Mouse (Mus musculus): ENCODE measurements around the gene Cela3a. TPM values are rescaled to one million over a fixed set of nuclear protein-coding genes. Genes with fewer than 3 reads are reported as not detected.

The Cela3a gene
- polyA plus RNA-seq, 1 experiment from 2014 or later, result not detected

DNA sequence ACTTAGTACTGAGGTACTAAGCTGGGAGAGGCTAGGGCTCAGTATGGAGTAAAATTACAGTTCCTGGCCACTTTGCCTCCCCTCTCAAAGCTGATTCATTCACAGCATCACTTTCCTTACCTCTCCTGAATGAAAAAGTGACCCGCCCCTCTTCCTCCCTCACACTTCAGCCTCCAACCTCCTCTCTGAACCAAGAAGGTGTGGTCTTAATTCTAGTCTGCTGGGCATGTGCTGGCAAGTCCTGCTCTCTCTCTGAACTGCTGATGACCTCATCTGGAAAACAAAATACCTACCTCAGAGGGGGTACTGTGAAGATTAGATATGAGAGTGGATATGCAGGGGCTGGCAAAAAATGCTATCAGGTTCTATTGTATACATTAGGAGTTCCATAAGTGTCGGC, 39.5 kb upstream of the Cela3a start:
- 51% methylated on average over 2 of the region's 2 CpGs for WGBS
- H3K9me3 ChIP-seq (replicated peaks; ENCODE audit: control insufficient read depth, low read length), result no peaks in the 10 kb centered on the region
- H3K4me2 ChIP-seq (ENCODE audit: low read depth, low read length), result no peak overlapping the region
- H3K9ac ChIP-seq (ENCODE audit: low read length), result no peak overlapping the region
- no peak overlapping the region for H3K4me3 ChIP-seq (ENCODE audit: low read length)
- H3K27me3 ChIP-seq (ENCODE audit: control insufficient read depth, insufficient read depth, low read length), result no peaks in the 10 kb centered on the region
- no peaks in the 10 kb centered on the region for H3K36me3 ChIP-seq (ENCODE audit: control insufficient read depth, insufficient read depth)
- ATAC-seq (replicated peaks; ENCODE audit: extremely low read depth, insufficient read depth, low FRiP score), result no peak
- H3K27ac ChIP-seq (ENCODE audit: low read length), result peak overlapping the region; percentile 82
- peaks cover 28% of the 10 kb centered on the region for H3K4me1 ChIP-seq (ENCODE audit: control insufficient read depth, insufficient read depth, low read length)

DNA sequence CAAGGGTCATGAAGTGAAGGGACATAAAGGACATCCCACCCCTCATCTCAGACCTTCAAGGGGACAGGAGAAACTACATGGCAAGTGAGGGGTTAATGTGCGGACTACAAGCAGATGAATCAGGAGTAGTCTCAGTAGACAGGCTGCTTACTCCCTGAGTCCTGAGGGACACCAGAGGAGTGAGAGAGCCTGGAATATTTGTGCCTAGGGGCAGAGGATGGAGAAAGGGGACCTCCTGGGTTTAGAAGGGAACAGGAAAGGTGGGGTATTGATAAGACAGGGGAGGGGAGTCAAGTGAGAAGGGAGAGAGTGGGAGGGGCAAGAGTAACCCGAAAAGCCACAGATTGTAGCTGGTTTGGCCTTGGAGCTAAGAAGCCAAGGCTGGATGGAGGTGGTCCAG, 39.0 kb upstream of the Cela3a start:
- peak overlapping the region; percentile 44 for H3K9ac ChIP-seq (ENCODE audit: low read length)
- peak overlapping the region; percentile 82 for H3K27ac ChIP-seq (ENCODE audit: low read length)

DNA sequence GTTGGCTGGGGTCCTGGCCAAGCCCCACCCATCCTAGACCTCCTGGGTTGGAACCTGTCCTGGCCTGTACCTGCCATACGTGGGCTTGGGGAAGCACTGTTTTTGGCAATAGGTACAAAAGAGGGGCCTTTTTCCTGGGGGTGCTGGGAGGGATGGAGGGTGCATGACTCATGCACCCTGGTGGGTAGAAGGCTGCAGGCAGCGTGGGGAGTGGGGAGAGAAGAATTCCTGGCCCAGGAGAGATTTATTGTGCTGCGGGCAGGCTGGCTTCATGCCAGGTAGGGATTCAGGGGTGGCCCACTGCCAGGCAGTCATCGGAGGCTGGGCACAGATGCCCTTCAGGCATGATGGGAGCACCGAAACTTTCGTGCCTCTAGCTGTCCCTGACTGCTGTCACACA, 38.6 kb upstream of the Cela3a start:
- Histone ChIP-seq H3K4me3 (ENCODE audit: low read length) (no peak overlapping the region), H3K36me3 (ENCODE audit: control insufficient read depth, insufficient read depth) (no peaks in the 10 kb centered on the region), H3K4me1 (ENCODE audit: control insufficient read depth, insufficient read depth, low read length) (peaks cover 26% of the 10 kb centered on the region), H3K9ac (ENCODE audit: low read length) (peak overlapping the region; percentile 44), H3K27ac (ENCODE audit: low read length) (peak overlapping the region; percentile 82), H3K9me3 (replicated peaks; ENCODE audit: control insufficient read depth, low read length) (no peaks in the 10 kb centered on the region), H3K27me3 (ENCODE audit: control insufficient read depth, insufficient read depth, low read length) (no peaks in the 10 kb centered on the region), H3K4me2 (ENCODE audit: low read depth, low read length) (peak overlapping the region; percentile 39)
- ATAC-seq (replicated peaks; ENCODE audit: extremely low read depth, insufficient read depth, low FRiP score), result peak; percentile 65
- WGBS, result 17% methylated on average over 6 of the region's 6 CpGs

More for the DNA sequence above, 39.0 kb upstream of the Cela3a start:
- Histone ChIP-seq H3K27me3 (ENCODE audit: control insufficient read depth, insufficient read depth, low read length) (no peaks in the 10 kb centered on the region), H3K36me3 (ENCODE audit: control insufficient read depth, insufficient read depth) (no peaks in the 10 kb centered on the region), H3K4me3 (ENCODE audit: low read length) (no peak overlapping the region), H3K4me2 (ENCODE audit: low read depth, low read length) (peak overlapping the region; percentile 39; the same call in 1 of the 2 replicates), H3K4me1 (ENCODE audit: control insufficient read depth, insufficient read depth, low read length) (peaks cover 26% of the 10 kb centered on the region), H3K9me3 (replicated peaks; ENCODE audit: control insufficient read depth, low read length) (no peaks in the 10 kb centered on the region)
- ATAC-seq (replicated peaks; ENCODE audit: extremely low read depth, insufficient read depth, low FRiP score), result 0 out of 2 replicates have a peak, but pooled peaks have one; percentile 30
- 30% methylated on average over 2 of the region's 2 CpGs for WGBS

DNA sequence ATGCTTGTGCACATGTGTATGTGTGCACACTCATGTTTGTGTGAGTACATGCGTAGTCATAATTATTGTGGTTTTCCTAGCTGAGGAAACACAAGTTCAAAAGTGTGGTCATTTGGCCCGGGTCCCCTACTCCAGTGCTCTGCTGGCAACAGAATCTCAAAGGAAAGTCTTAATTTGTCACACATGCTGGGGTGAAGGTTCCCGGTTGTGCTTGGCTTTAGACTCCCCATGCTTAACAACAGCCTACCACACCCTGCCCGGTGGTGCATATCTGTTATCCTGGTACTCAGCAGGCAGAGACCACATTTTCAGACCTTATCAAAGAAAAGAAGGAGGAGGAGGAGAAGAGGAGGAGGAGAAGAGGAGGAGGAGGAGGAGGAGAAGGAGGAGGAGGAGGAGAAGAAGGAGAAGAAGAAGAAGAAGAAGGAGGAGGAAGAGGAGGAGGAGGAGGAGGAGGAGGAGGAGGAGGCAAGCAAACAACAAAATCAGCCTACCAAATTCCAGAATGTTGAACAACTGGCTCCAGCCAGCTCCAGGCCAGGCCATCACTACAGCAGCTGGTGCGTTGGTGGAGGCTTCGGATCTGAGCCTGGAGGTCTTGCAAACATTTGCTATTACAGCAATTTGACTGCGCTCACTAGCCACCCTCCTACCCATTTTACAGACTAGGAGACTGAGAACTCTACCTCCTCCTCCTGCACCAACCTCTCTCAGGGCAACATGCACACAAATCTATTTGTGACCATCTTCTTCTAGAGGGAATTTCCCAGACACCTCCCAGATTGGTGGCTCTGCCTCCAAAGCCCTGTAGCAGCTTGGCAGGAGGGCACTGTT, 38.0 kb upstream of the Cela3a start:
- whole genome bisulfite sequencing, result 49% methylated on average over 7 of the region's 7 CpGs
- Histone ChIP-seq H3K27ac (ENCODE audit: low read length) (peak overlapping the region; percentile 82), H3K4me2 (ENCODE audit: low read depth, low read length) (peak overlapping the region; percentile 39), H3K36me3 (ENCODE audit: control insufficient read depth, insufficient read depth) (no peaks in the 10 kb centered on the region), H3K9ac (ENCODE audit: low read length) (0 out of 2 replicates have a peak overlapping the region, but pooled peaks have one; percentile 44), H3K9me3 (replicated peaks; ENCODE audit: control insufficient read depth, low read length) (no peaks in the 10 kb centered on the region), H3K4me3 (ENCODE audit: low read length) (no peak overlapping the region), H3K27me3 (ENCODE audit: control insufficient read depth, insufficient read depth, low read length) (no peaks in the 10 kb centered on the region), H3K4me1 (ENCODE audit: control insufficient read depth, insufficient read depth, low read length) (peaks cover 26% of the 10 kb centered on the region)
- no peak for ATAC-seq (replicated peaks; ENCODE audit: extremely low read depth, insufficient read depth, low FRiP score)

DNA sequence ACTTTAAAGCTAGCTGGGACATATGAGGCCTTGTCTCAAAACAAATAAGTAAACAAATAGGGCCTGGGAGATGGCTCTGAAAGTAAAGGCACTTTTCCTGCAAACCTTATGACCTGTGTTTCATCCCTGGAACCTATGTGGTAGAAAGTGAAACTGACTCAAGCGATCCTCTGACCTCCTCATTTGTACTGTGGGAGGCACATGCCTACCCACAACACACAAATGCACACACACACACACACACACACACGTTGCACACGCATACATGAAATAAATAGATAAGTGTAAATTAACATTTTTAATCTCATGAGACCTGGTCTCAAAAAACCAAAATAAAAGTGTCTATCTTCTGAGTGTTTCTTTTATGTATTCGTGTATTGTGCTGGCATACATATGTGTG, 36.3 kb upstream of the Cela3a start:
- no peak for ATAC-seq (replicated peaks; ENCODE audit: extremely low read depth, insufficient read depth, low FRiP score)
- Histone ChIP-seq H3K4me2 (ENCODE audit: low read depth, low read length) (no peak overlapping the region), H3K36me3 (ENCODE audit: control insufficient read depth, insufficient read depth) (no peaks in the 10 kb centered on the region), H3K27me3 (ENCODE audit: control insufficient read depth, insufficient read depth, low read length) (no peaks in the 10 kb centered on the region), H3K27ac (ENCODE audit: low read length) (no peak overlapping the region), H3K4me3 (ENCODE audit: low read length) (no peak overlapping the region), H3K4me1 (ENCODE audit: control insufficient read depth, insufficient read depth, low read length) (peaks cover 26% of the 10 kb centered on the region), H3K9me3 (replicated peaks; ENCODE audit: control insufficient read depth, low read length) (0 out of 2 replicates have a peak, but pooled peaks cover 2% of the 10 kb centered on the region), H3K9ac (ENCODE audit: low read length) (no peak overlapping the region)
- 91% methylated on average over 4 of the region's 4 CpGs for WGBS

DNA sequence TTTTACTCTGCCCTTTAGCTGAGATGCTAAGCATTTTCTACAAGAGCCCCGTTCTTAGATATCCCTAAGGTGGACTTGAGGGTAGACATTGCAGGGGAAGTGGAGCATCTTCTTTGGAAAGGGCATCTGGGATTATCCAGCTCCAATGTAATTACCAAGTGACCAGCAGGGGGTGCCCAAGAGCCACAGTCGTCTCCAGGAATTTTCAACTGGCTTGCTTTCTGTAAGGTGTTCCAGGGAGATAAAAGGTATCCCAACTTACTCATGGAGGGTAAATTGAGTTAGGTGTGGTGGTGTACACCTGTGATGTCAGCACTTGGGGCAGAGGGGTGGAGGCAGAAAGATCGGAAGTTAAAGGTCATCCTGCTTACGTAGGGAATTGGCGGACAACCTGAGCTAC, 34.0 kb upstream of the Cela3a start:
- Histone ChIP-seq H3K27ac (ENCODE audit: low read length) (no peak overlapping the region), H3K9me3 (replicated peaks; ENCODE audit: control insufficient read depth, low read length) (0 out of 2 replicates have a peak, but pooled peaks cover 2% of the 10 kb centered on the region), H3K4me2 (ENCODE audit: low read depth, low read length) (no peak overlapping the region), H3K36me3 (ENCODE audit: control insufficient read depth, insufficient read depth) (no peaks in the 10 kb centered on the region), H3K27me3 (ENCODE audit: control insufficient read depth, insufficient read depth, low read length) (no peaks in the 10 kb centered on the region), H3K4me3 (ENCODE audit: low read length) (no peak overlapping the region), H3K4me1 (ENCODE audit: control insufficient read depth, insufficient read depth, low read length) (peaks cover 12% of the 10 kb centered on the region), H3K9ac (ENCODE audit: low read length) (no peak overlapping the region)
- 23% methylated on average over 5 of the region's 5 CpGs for WGBS
- no peak for ATAC-seq (replicated peaks; ENCODE audit: extremely low read depth, insufficient read depth, low FRiP score)

DNA sequence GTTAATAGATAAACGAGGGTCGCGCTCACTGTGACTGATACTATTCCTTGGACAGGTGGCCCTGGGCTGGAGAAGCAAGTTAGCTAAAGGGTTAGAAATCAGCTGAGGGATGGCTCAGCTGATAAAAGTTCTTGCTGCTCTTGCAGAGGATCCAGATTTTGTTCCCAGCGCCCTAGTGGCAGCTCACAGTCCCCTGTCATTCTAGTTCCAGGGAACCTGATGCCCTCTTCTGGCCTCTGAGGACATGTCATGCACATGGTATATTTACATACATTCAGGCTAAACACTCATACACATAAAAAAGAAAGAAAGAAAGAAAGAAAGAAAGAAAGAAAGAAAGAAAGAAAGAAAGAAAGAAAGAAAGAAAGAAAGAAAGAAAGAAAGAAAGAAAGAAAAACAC, 31.7 kb upstream of the Cela3a start:
- no peak overlapping the region for H3K27ac ChIP-seq (ENCODE audit: low read length)
- WGBS, result 84% methylated on average over 4 of the region's 4 CpGs
- ATAC-seq (replicated peaks; ENCODE audit: extremely low read depth, insufficient read depth, low FRiP score), result no peak

DNA sequence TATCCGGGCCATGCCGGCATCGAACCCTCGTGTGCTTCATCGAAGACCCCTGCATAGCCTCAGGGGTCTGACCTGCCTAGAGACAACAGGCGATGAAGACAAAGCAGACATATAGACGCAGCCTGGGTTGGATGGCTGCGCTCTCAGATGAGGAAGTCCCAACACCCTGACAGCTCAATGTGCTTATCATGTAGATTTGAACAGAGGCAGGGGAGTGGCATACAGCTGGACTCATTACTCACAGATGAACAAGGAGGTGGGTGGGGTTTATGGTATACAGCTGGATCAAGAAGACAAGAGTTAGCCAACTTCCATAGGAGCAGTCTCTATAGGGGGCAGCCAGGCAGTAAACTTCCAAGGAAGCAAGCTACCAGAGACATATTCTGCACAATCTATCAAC, 29.3 kb upstream of the Cela3a start:
- WGBS, result 77% methylated on average over 8 of the region's 8 CpGs
- Histone ChIP-seq H3K4me3 (ENCODE audit: low read length) (no peak overlapping the region), H3K27me3 (ENCODE audit: control insufficient read depth, insufficient read depth, low read length) (no peaks in the 10 kb centered on the region), H3K36me3 (ENCODE audit: control insufficient read depth, insufficient read depth) (no peaks in the 10 kb centered on the region), H3K9ac (ENCODE audit: low read length) (no peak overlapping the region), H3K4me2 (ENCODE audit: low read depth, low read length) (no peak overlapping the region), H3K9me3 (replicated peaks; ENCODE audit: control insufficient read depth, low read length) (0 out of 2 replicates have a peak, but pooled peaks cover 2% of the 10 kb centered on the region), H3K27ac (ENCODE audit: low read length) (no peak overlapping the region), H3K4me1 (ENCODE audit: control insufficient read depth, insufficient read depth, low read length) (no peaks in the 10 kb centered on the region)
- ATAC-seq (replicated peaks; ENCODE audit: extremely low read depth, insufficient read depth, low FRiP score), result no peak

More for the DNA sequence above, 31.7 kb upstream of the Cela3a start:
- Histone ChIP-seq H3K4me3 (ENCODE audit: low read length) (no peak overlapping the region), H3K9me3 (replicated peaks; ENCODE audit: control insufficient read depth, low read length) (0 out of 2 replicates have a peak, but pooled peaks cover 2% of the 10 kb centered on the region), H3K4me2 (ENCODE audit: low read depth, low read length) (no peak overlapping the region), H3K36me3 (ENCODE audit: control insufficient read depth, insufficient read depth) (no peaks in the 10 kb centered on the region), H3K27me3 (ENCODE audit: control insufficient read depth, insufficient read depth, low read length) (no peaks in the 10 kb centered on the region), H3K4me1 (ENCODE audit: control insufficient read depth, insufficient read depth, low read length) (no peaks in the 10 kb centered on the region), H3K9ac (ENCODE audit: low read length) (no peak overlapping the region)

DNA sequence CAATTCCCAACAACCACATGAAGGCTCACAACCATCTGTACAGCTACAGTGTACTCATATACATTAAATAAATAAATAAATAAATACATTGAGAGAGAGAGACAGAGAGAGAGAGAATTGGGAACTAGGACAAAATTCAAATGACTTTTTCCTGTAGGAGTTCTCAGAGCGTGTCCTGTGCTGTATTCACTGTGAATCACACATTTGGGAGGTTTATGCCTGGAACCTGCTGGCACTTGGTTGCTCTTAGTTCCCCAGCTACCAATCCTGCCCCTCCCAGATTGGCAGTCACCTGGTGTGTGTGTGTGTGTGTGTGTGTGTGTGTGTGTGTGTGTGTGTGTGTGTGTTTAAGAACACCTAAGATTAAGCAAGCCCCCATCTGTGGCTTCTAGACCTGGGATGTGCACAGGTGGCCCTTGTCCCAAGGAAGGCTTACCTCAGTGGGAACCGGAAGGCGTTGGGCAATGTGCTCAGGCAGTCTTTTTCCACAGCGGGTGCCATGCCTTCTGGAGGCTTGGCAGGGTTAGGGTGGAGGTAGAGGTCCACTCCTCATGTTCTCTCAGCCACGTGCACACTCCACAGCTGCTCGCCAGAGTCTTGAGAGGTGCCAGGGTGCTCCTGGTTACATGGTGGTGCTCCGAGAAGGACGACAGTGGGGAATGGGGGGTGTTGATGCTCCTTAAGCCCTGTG, 27.5 kb upstream of the Cela3a start:
- ATAC-seq (replicated peaks; ENCODE audit: extremely low read depth, insufficient read depth, low FRiP score), result no peak
- 92% methylated on average over 8 of the region's 8 CpGs for WGBS
- no peaks in the 10 kb centered on the region for H3K36me3 ChIP-seq (ENCODE audit: control insufficient read depth, insufficient read depth)

More for the DNA sequence above, 27.5 kb upstream of the Cela3a start:
- no peak overlapping the region for H3K9ac ChIP-seq (ENCODE audit: low read length)
- no peak overlapping the region for H3K27ac ChIP-seq (ENCODE audit: low read length)
- H3K4me1 ChIP-seq (ENCODE audit: control insufficient read depth, insufficient read depth, low read length), result no peaks in the 10 kb centered on the region
- H3K9me3 ChIP-seq (replicated peaks; ENCODE audit: control insufficient read depth, low read length), result 0 out of 2 replicates have a peak, but pooled peaks cover 2% of the 10 kb centered on the region
- H3K4me2 ChIP-seq (ENCODE audit: low read depth, low read length), result no peak overlapping the region
- no peak overlapping the region for H3K4me3 ChIP-seq (ENCODE audit: low read length)
- H3K27me3 ChIP-seq (ENCODE audit: control insufficient read depth, insufficient read depth, low read length), result no peaks in the 10 kb centered on the region
